Mouse (Mus musculus) c-Kit-positive CD71-negative TER-119-negative erythroid progenitor cells, embryonic 14.5 days (primary cell): Measurements from ENCODE around the gene Rplp2.
A peak's percentile ranks its signal among the peaks of the same experiment; 100 is the strongest.
"Not testable (repeated sequence)": the region's sequence is repeated elsewhere in the genome, so short reads cannot be mapped to it uniquely, and the experiment has no call there.

Source experiments
- DNase-seq: peaks from one replicate; pipeline ENCODE4 v3.0.0-alpha.2; 2013; ENCODE audit warnings: low read depth

The Rplp2 gene

GRCm38 (mm10) chr7:141447110-141447991 is at the start of gene Rplp2:
Gene Rplp2, plus strand, starts transcription at chr7:141447370.
- DNase-seq = peak; percentile 87

GRCm38 (mm10) chr7:141403305-141403704 is 43.9 kb upstream of the Rplp2 start:
- no peak for DNase-seq

- no peak for DNase-seq
These were observed 41.7 kb upstream of the Rplp2 start for GRCm38 (mm10) chr7:141405466-141405865.

GRCm38 (mm10) chr7:141407670-141408069 is 39.5 kb upstream of the Rplp2 start:
- not testable (repeated sequence) for DNase-seq

GRCm38 (mm10) chr7:141408833-141409232 is 38.3 kb upstream of the Rplp2 start:
- DNase-seq = peak; percentile 71

- no peak for DNase-seq
These were observed 36.5 kb upstream of the Rplp2 start for GRCm38 (mm10) chr7:141410631-141411030.

- DNase-seq = no peak
These were observed 35.5 kb upstream of the Rplp2 start for GRCm38 (mm10) chr7:141411667-141412066.

- no peak for DNase-seq
These were observed 33.8 kb upstream of the Rplp2 start for GRCm38 (mm10) chr7:141413331-141413730.

GRCm38 (mm10) chr7:141413809-141414584 is 33.2 kb upstream of the Rplp2 start, which contains the start of gene Gatd1:
Gene Gatd1, minus strand, starts transcription at chr7:141414136.
- peak; percentile 100 for DNase-seq

GRCm38 (mm10) chr7:141416144-141416841 is 30.9 kb upstream of the Rplp2 start:
- DNase-seq = no peak

GRCm38 (mm10) chr7:141417731-141418681 is 29.2 kb upstream of the Rplp2 start:
- DNase-seq = no peak

- no peak for DNase-seq
These were observed 28.2 kb upstream of the Rplp2 start for GRCm38 (mm10) chr7:141418970-141419369.

GRCm38 (mm10) chr7:141420030-141420702 is 27.0 kb upstream of the Rplp2 start:
- DNase-seq = no peak

GRCm38 (mm10) chr7:141423811-141424210 is 23.4 kb upstream of the Rplp2 start:
- DNase-seq = no peak

GRCm38 (mm10) chr7:141426948-141427730 is 20.0 kb upstream of the Rplp2 start:
- DNase-seq = no peak

- no peak for DNase-seq
These were observed 18.5 kb upstream of the Rplp2 start for GRCm38 (mm10) chr7:141428701-141429100.

GRCm38 (mm10) chr7:141429310-141429709 is 17.9 kb upstream of the Rplp2 start, which contains the start of gene Cend1:
Gene Cend1, minus strand, starts transcription at chr7:141429491.
- no peak for DNase-seq

GRCm38 (mm10) chr7:141429840-141430584 is 17.2 kb upstream of the Rplp2 start:
- no peak for DNase-seq
